Mouse (Mus musculus) gastrocnemius, postnatal 14 days (tissue): ENCODE measurements around the gene Olfr1312. TPM values are rescaled to one million over a fixed set of nuclear protein-coding genes. Genes with fewer than 3 reads are reported as not detected.
"Not testable (repeated sequence)": the region's sequence is repeated elsewhere in the genome, so short reads cannot be mapped to it uniquely, and the experiment has no call there.

ENCODE experiments used
- DNase-seq: peaks from one replicate; pipeline ENCODE4 v3.0.0; 2021; ENCODE audit warnings: mixed read lengths
- intact Hi-C: fragments of 180-260 bp; cut with DNase I; formaldehyde crosslinking; loops from one replicate; pipeline ENCODE4 v1.15.1; 2025; ENCODE audit warnings: low total_unique reads
- long read RNA-seq, 2 experiments: library from polyadenylated mRNA; stranded (forward); transcript quantifications; one replicate each; pipeline ENCODE4 v2.0.0; 2021
- total RNA-seq, 2 experiments: library from RNA; stranded (reverse); gene quantifications; 2 replicates each; pipeline ENCODE4 v1.2.3; 2021

Olfr1312 gene
- total RNA-seq: not detected
- long read RNA-seq, experiment 1: 0 reads
- long read RNA-seq, experiment 2: 0 reads

DNA sequence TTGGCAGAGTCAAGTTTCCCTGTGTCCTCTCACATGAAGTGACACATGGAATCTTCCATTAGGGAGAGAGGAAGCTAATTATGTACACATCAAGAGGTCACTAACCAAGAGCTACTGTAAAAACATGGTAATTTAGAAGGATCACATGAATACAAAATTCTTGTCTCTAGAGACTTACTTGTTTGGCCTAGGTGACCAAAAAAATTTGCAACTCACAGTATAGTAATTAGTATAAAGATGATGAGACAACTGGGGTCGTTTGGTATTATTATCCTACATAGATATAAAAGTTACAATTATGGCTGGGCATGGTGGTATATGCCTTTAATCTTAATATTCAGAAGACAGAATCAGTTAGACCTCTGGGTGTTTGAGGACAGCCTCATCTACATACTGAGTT, at the start of gene Olfr1312:
TSS of gene Olfr1312 (minus strand) at position 101 of the 400 bp plus-strand sequence.
- intact Hi-C loops: no loop called here
- DNase-seq: no peak

- intact Hi-C loops: no loop called here
- DNase-seq: no peak
These were observed 46.6 kb upstream of the Olfr1312 start, which contains the start of gene Olfr1314 for GRCm38 (mm10) chr2:112096681-112097080. Gene Olfr1314, minus strand, starts transcription at chr2:112096781.

DNA sequence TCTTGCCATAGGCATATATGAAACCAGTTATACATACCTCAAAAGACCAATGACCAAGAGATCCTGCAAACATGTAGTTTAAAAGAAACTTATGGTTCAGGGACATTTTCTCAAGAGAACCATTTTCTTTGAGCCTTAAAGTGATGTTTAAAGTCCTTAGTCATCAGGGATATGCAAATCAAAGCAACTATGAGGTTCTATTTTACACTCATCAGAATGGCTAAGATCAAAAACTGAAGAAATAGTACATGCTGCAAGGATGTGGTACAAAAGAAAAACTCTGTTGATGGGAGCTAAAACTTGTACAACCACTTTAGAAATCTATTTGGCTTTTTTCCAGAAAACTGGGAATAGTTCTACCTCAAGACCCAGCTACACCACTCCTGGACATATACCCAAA, 27.7 kb upstream of the Olfr1312 start, which contains the start of gene Olfr1313:
TSS of gene Olfr1313 (minus strand) at position 101 of the 400 bp plus-strand sequence.
- intact Hi-C loops: no loop called here
- no peak for DNase-seq

DNA sequence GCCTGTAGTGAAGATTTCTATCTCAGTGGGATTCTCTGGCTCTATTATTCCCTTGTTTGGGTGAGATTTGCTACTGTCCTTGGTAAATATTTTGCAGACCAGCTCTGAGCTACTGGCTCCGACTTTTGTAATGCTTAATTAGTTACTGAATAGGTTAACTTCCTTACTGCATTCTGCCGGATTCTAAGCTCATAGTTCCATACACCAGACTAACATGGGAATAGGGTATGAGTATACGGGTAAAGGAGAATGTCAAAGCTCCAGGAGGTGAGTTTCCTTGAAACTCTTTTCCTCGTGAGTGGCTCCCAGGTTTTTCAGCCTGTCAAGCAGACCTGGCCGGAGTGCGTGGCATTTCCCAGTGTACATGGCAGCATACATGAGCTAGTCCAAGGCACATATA, 23.1 kb downstream of the Olfr1312 start:
- intact Hi-C loops, DNase-seq: not testable (repeated sequence)

DNA sequence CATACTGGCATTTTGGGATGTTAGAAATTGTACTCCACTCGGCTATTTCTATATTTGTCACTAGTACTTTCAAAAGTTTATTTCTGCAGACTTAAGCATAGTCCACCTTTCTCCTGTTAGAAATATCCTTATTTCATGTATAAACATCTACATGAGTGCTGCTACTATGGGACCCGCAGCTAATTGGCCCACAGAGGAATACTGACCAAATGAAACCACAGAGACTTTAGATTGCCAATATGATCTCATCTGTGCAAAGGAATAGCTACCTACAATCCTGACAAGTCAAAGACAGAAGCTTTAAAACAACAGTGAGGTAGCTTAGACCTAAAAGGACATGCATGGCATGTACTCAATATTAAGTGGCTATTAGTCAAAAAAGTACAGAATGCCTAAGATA, 25.7 kb downstream of the Olfr1312 start, which contains the start of gene Olfr1311:
TSS of gene Olfr1311 (minus strand) at position 101 of the 400 bp plus-strand sequence.
- DNase-seq: no peak
- intact Hi-C loops: no loop called here

GRCm38 (mm10) chr2:112014900-112015299, 35.1 kb downstream of the Olfr1312 start:
- no peak for DNase-seq
- intact Hi-C loops: no loop called here

DNA sequence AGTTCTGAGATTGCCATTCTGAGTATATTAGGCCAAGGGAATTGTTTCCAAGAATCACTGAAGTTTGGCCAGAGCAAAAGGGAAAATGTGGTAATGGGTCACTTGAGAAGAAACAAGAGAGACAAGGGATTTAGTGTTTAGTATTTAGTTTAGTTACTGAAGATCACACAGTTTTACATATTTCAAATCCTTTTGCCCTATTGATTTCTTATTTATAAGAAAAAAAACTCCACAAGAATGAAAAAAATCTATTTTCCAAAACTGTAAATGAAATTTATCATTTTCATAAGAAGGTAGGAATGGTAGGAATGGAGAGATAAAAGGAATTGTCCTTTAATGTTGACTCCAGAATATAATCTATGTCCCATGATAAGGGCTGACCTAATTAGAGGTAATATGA, 37.4 kb downstream of the Olfr1312 start, which contains the start of gene Olfr1310:
TSS of gene Olfr1310 (minus strand) at position 101 of the 400 bp plus-strand sequence.
- intact Hi-C loops: no loop called here

DNA sequence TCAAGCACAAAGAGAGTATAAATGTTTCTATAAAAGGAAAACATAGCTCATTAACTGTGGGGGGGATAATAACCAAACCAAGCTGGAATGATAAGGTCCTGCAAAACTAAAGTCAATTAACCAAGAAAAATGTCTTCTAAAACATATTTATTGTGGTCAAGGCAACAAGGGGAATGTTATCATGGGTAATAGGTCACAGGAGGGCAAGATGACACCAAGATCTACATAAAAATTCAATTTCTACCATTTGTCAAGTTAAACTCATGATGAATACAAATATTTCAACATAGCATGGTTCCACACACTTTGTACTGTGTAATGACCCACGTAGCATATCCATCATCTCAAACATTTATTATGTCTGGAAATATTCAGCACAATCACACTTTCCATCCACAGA, 59.9 kb downstream of the Olfr1312 start, which contains the start of gene Olfr1309:
TSS of gene Olfr1309 (minus strand) at position 101 of the 400 bp plus-strand sequence.
- no peak for DNase-seq

More for the DNA sequence above, 37.4 kb downstream of the Olfr1312 start, which contains the start of gene Olfr1310:
- no peak for DNase-seq

More for the DNA sequence above, 59.9 kb downstream of the Olfr1312 start, which contains the start of gene Olfr1309:
- intact Hi-C loops: no loop called here

Other genes with a start within 250 kb of the Olfr1312 start
- gene Olfr1303, start 229.9 kb downstream of the Olfr1312 start, total RNA-seq: not detected
- not detected for gene Olfr1305, start 173.1 kb downstream of the Olfr1312 start, total RNA-seq
- not detected for gene Olfr1306, start 134.0 kb downstream of the Olfr1312 start, total RNA-seq
- gene Olfr1307, start 100.8 kb downstream of the Olfr1312 start, total RNA-seq: not detected
- not detected for gene Olfr1308, start 85.3 kb downstream of the Olfr1312 start, total RNA-seq
- gene Olfr1309, start 60.0 kb downstream of the Olfr1312 start, total RNA-seq: not detected
- not detected for gene Olfr1310, start 37.5 kb downstream of the Olfr1312 start, total RNA-seq
- not detected for gene Olfr1311, start 25.8 kb downstream of the Olfr1312 start, total RNA-seq
- not detected for gene Olfr1313, start 27.6 kb upstream of the Olfr1312 start, total RNA-seq
- not detected for gene Olfr1314, start 46.5 kb upstream of the Olfr1312 start, total RNA-seq
- not detected for gene Olfr1315-ps1, start 65.2 kb upstream of the Olfr1312 start, total RNA-seq
- not detected for gene Olfr1316, start 84.7 kb upstream of the Olfr1312 start, total RNA-seq
- gene Olfr1317, start 90.1 kb upstream of the Olfr1312 start, total RNA-seq: not detected
- gene Olfr1318, start 104.0 kb upstream of the Olfr1312 start, total RNA-seq: not detected
- gene Lpcat4, start 189.2 kb upstream of the Olfr1312 start, total RNA-seq: 1 to 10 TPM; 1.7 to 2.2 TPM
- not detected for gene Nutm1, start 209.1 kb upstream of the Olfr1312 start, total RNA-seq
- 10 to 100 TPM; 57.7 to 59.7 TPM for gene Nop10, start 211.7 kb upstream of the Olfr1312 start, total RNA-seq
- gene Slc12a6, start 215.6 kb upstream of the Olfr1312 start, total RNA-seq: 10 to 100 TPM; 20.4 to 25.2 TPM
- gene Gm21985, start 216.1 kb upstream of the Olfr1312 start, total RNA-seq: under 1 TPM; 0.71 to 0.84 TPM